Mouse (Mus musculus) A20 (cell line): ENCODE measurements around the gene Cdca7l.

Experiments
- DNase-seq: peaks from one replicate; pipeline ENCODE4 v3.0.0-alpha.2; 2011; ENCODE audit warnings: low read depth, low spot score

The Cdca7l gene

GRCm38 (mm10) chr12:117809327-117810017 is 5.4 kb downstream of the Cdca7l start:
- no peak for DNase-seq

- no peak for DNase-seq
Measured at GRCm38 (mm10) chr12:117810074-117810473, 6.0 kb downstream of the Cdca7l start.

GRCm38 (mm10) chr12:117820138-117820858 is 16.2 kb downstream of the Cdca7l start:
- peak; percentile 64 for DNase-seq

GRCm38 (mm10) chr12:117820859-117821221 is 16.8 kb downstream of the Cdca7l start:
- DNase-seq, result peak; percentile 35

GRCm38 (mm10) chr12:117821394-117821793 is 17.3 kb downstream of the Cdca7l start:
- no peak for DNase-seq

- no peak for DNase-seq
Measured at GRCm38 (mm10) chr12:117828350-117828749, 24.3 kb downstream of the Cdca7l start.

- peak; percentile 74 for DNase-seq
Measured at GRCm38 (mm10) chr12:117831351-117831961, 27.4 kb downstream of the Cdca7l start.

- DNase-seq, result no peak
Measured at GRCm38 (mm10) chr12:117832190-117832589, 28.1 kb downstream of the Cdca7l start.

- DNase-seq, result peak; percentile 34
Measured at GRCm38 (mm10) chr12:117834652-117835051, 30.6 kb downstream of the Cdca7l start.

GRCm38 (mm10) chr12:117835371-117835770 is 31.3 kb downstream of the Cdca7l start:
- no peak for DNase-seq

- no peak for DNase-seq
Measured at GRCm38 (mm10) chr12:117837376-117837775, 33.3 kb downstream of the Cdca7l start.

GRCm38 (mm10) chr12:117840705-117841104 is 36.6 kb downstream of the Cdca7l start:
- no peak for DNase-seq

GRCm38 (mm10) chr12:117842676-117843075 is 38.6 kb downstream of the Cdca7l start:
- DNase-seq, result peak; percentile 38

- DNase-seq, result peak; percentile 94
Measured at GRCm38 (mm10) chr12:117843302-117844074, 39.4 kb downstream of the Cdca7l start.

- no peak for DNase-seq
Measured at GRCm38 (mm10) chr12:117844075-117844408, 40.0 kb downstream of the Cdca7l start.

GRCm38 (mm10) chr12:117844917-117845316 is 40.8 kb downstream of the Cdca7l start:
- peak; percentile 53 for DNase-seq

GRCm38 (mm10) chr12:117848621-117849020 is 44.5 kb downstream of the Cdca7l start:
- no peak for DNase-seq

GRCm38 (mm10) chr12:117850472-117850871 is 46.4 kb downstream of the Cdca7l start:
- no peak for DNase-seq

GRCm38 (mm10) chr12:117853316-117853715 is 49.2 kb downstream of the Cdca7l start:
- DNase-seq, result peak; percentile 56

GRCm38 (mm10) chr12:117857023-117857422 is 52.9 kb downstream of the Cdca7l start:
- DNase-seq, result no peak

GRCm38 (mm10) chr12:117857884-117858283 is 53.8 kb downstream of the Cdca7l start:
- DNase-seq, result no peak

- no peak for DNase-seq
Measured at GRCm38 (mm10) chr12:117860840-117861239, 56.8 kb downstream of the Cdca7l start.
